Mouse (Mus musculus) liver, embryonic 11.5 days (tissue): Measurements from ENCODE around the gene Fars2. TPM values are rescaled to one million over a fixed set of nuclear protein-coding genes. Genes with fewer than 3 reads are reported as not detected.

Experiments
- ATAC-seq: fragments of 200-750 bp; cut with Nextera tagmentation; replicated peaks from 2 replicates; pipeline ENCODE4 v1.8.0; 2017; ENCODE audit warnings: moderate number of reproducible peaks, mild to moderate bottlenecking, moderate TSS enrichment, moderate library complexity; ENCODE audit not compliant: low FRiP score
- DNase-seq: peaks from one replicate; pipeline ENCODE4 v3.0.0-alpha.2; 2017; ENCODE audit warnings: low spot score
- H3K27ac ChIP-seq: fragments of 300-500 bp; sonication (generic); 2 replicates; pipeline ENCODE4 v1.5.1; 2014; ENCODE audit warnings: mild to moderate bottlenecking, low read depth, low read length, control low read depth
- H3K27me3 ChIP-seq: fragments of 300-500 bp; sonication (generic); replicated peaks from 2 replicates; pipeline ENCODE4 v1.6.1; 2014; ENCODE audit warnings: low read length, mixed read lengths; ENCODE audit not compliant: control insufficient read depth, insufficient read depth
- H3K36me3 ChIP-seq: fragments of 300-500 bp; sonication (generic); 2 replicates; pipeline ENCODE4 v1.6.1; 2014; ENCODE audit warnings: mild to moderate bottlenecking, low read length, moderate library complexity, mixed read lengths; ENCODE audit not compliant: control insufficient read depth, insufficient read depth
- H3K4me1 ChIP-seq: fragments of 300-500 bp; sonication (generic); replicated peaks from 2 replicates; pipeline ENCODE4 v1.6.1; 2014; ENCODE audit warnings: low read length, mixed read lengths; ENCODE audit not compliant: control insufficient read depth, insufficient read depth
- H3K4me2 ChIP-seq: fragments of 300-500 bp; sonication (generic); 2 replicates; pipeline ENCODE4 v1.6.1; 2014; ENCODE audit warnings: mild to moderate bottlenecking, control low read depth, moderate library complexity
- H3K4me3 ChIP-seq: fragments of 300-500 bp; sonication (generic); 2 replicates; pipeline ENCODE4 v1.5.1; 2014; ENCODE audit warnings: low read depth, low read length, control low read depth
- H3K9ac ChIP-seq: fragments of 300-500 bp; sonication (generic); 2 replicates; pipeline ENCODE4 v1.6.1; 2014; ENCODE audit warnings: low read depth, low read length, control low read depth
- H3K9me3 ChIP-seq: fragments of 300-500 bp; sonication (generic); 2 replicates; pipeline ENCODE4 v1.6.1; 2016; ENCODE audit warnings: low read length, inconsistent platforms, mixed read lengths; ENCODE audit not compliant: control insufficient read depth
- WGBS: fragments of 180-500 bp; shearing (Covaris S2); extraction: QIAGEN DNeasy Blood & Tissue Kit; methylation state at CpG from one replicate; pipeline ENCODE4 v1.1.7; 2014; 5-methylcytosine and 5-hydroxymethylcytosine counted together
- polyA plus RNA-seq: library from polyadenylated mRNA; unstranded; fragments of >200 nt; fragmentation: Nextera tagmentation; extraction: Ambion mirVana; gene quantifications from 2 replicates; pipeline ENCODE4 v1.2.1, GENCODE M21; 2014

The Fars2 gene
- polyA plus RNA-seq, 1 experiment from 2014 or later, result 27.7 TPM

DNA sequence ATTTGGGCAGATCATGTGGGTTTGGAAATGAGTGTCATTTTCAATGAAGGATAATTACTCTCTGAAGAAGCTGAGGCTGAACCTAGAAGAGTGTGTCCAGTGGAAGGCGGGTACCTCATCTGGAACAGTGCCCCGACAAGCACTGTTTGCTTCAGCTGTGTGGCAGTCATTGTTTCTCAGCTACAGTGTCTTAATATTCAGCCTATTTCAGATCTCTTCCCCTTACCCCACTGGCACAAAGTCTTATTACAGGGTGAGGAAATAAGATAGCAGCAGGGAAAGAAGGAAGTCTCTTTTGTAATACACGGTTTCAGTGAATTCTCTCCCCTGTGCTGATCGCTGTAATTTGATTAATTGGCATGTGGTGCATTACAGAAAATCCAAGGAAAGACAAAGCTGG lies 101.1 kb downstream of the Fars2 start:
- 70% methylated on average over 4 of the region's 4 CpGs for WGBS
- no peak overlapping the region for H3K27ac ChIP-seq
- no peaks in the 10 kb centered on the region for H3K36me3 ChIP-seq
- no peak for ATAC-seq
- no peaks in the 10 kb centered on the region for H3K9me3 ChIP-seq
- no peaks in the 10 kb centered on the region for H3K27me3 ChIP-seq
- DNase-seq, result no peak
- no peak overlapping the region for H3K4me2 ChIP-seq
- no peaks in the 10 kb centered on the region for H3K4me1 ChIP-seq
- no peak overlapping the region for H3K4me3 ChIP-seq
- no peak overlapping the region for H3K9ac ChIP-seq

DNA sequence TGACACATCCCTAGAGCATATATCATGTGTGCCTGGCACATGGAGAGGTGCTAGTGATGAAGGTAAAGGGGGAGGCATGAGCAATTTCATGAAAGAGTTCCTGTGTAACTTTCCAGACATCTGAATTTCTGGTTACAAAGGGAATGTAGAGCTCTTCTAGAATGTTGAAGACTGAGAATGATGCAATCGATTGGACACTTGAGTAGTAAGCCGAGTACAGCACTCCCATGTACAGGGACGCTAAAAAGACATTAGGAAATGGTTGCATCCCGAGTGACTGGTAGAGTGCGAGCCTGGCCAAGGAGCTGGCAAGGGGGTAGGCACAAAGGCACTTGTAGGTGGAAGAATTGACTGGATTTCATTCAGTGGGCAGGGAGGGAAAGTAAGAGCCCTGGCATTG lies 102.3 kb downstream of the Fars2 start:
- no peaks in the 10 kb centered on the region for H3K4me1 ChIP-seq
- no peaks in the 10 kb centered on the region for H3K27me3 ChIP-seq
- H3K27ac ChIP-seq, result no peak overlapping the region
- DNase-seq (no peak), ATAC-seq (no peak)
- H3K36me3 ChIP-seq, result no peaks in the 10 kb centered on the region
- 90% methylated on average over 5 of the region's 5 CpGs for WGBS
- H3K4me2 ChIP-seq, result no peak overlapping the region
- no peak overlapping the region for H3K4me3 ChIP-seq
- no peaks in the 10 kb centered on the region for H3K9me3 ChIP-seq
- H3K9ac ChIP-seq, result no peak overlapping the region

DNA sequence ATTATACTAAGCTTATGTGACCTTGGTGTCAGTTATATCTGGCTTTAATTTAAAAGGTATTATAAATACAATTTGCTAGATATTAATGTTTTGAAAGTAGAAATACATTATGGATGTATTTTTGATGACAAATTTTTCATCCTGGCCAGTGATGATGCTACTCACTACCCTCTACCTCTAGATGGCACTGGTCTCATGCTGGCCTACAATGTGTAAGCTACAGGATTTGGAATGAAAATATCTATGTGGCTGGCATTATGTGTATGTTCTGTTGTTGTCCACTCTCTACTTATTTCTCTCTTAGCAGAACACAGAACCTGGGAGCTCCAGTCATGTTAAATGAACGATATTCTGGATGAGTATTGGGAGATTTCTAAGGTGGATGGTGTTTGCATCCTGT lies 104.7 kb downstream of the Fars2 start:
- Histone ChIP-seq H3K27me3 (no peaks in the 10 kb centered on the region), H3K36me3 (no peaks in the 10 kb centered on the region), H3K4me1 (peaks cover 3% of the 10 kb centered on the region; the same call in 1 of the 2 replicates), H3K4me3 (no peak overlapping the region), H3K9ac (no peak overlapping the region), H3K4me2 (no peak overlapping the region), H3K27ac (no peak overlapping the region), H3K9me3 (no peaks in the 10 kb centered on the region)
- ATAC-seq (no peak), DNase-seq (no peak)
- WGBS, result 83% methylated on average over 1 of the region's 1 CpGs

DNA sequence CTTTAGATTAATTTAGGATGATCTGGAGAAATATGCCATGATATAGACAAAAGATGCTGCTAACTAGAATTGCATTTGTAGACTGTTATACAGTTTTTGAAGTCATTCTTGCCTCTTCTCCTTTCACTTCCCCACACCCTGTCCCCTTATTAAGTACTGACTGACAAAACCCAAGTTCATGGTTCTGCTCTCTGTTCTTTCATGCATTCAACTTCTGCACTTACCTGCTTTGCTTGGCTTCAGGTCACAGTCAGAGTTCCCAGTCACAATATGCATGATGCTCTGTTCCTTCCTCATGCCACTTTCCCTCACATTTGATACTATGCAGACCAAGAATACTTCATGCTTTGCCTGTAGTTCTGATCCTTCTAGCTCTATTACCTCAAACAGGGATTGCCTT lies 105.5 kb downstream of the Fars2 start:
- H3K9ac ChIP-seq, result no peak overlapping the region
- no peak overlapping the region for H3K4me2 ChIP-seq
- H3K27me3 ChIP-seq, result no peaks in the 10 kb centered on the region
- H3K4me1 ChIP-seq, result peaks cover 3% of the 10 kb centered on the region; the same call in 1 of the 2 replicates
- H3K36me3 ChIP-seq, result no peaks in the 10 kb centered on the region
- no peak overlapping the region for H3K4me3 ChIP-seq
- DNase-seq (no peak), ATAC-seq (no peak)
- H3K27ac ChIP-seq, result no peak overlapping the region
- H3K9me3 ChIP-seq, result no peaks in the 10 kb centered on the region

DNA sequence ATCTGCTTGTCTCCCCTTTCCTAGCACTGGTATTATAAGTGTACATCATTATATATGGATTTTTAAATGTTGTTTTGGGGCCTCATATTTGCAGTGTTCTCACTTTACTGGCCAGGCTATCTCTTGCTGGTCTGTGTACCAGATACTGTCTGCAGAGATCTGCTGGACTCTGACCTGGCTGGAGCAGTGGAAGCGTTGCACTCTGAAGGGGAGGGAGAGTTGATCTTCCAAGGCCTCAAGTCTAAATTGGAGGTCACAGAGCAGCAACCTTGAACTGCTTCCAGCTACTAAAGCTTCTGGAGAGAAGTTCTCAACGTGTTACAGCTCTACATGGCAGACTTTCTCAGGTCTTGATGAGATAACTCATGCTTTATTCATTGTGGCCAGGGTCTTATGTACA lies 107.2 kb downstream of the Fars2 start:
- Histone ChIP-seq H3K27me3 (no peaks in the 10 kb centered on the region), H3K9ac (no peak overlapping the region), H3K36me3 (no peaks in the 10 kb centered on the region), H3K4me2 (no peak overlapping the region), H3K4me3 (no peak overlapping the region), H3K27ac (no peak overlapping the region), H3K9me3 (no peaks in the 10 kb centered on the region), H3K4me1 (peaks cover 3% of the 10 kb centered on the region; the same call in 1 of the 2 replicates)
- WGBS, result 56% methylated on average over 2 of the region's 2 CpGs
- ATAC-seq (no peak), DNase-seq (no peak)

DNA sequence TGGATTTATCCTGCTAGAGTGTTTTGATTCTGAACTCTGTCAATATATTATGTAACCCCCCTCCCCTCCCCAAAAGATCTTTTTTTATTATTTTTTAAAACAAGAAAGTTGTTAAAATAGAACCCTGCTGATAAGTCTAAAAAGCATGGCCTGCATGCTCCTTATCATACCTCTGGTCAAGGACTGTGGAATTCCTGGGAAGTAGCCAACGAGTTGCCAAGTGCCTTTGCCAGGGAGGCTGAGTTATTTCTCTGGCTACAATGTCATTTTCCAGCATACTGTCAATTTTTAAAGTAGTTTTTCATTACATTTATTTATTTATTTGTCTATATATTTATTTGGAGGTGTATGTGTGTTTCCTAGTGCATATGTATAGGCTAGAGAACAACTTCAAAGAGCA lies 125.0 kb downstream of the Fars2 start:
- Histone ChIP-seq H3K4me1 (no peaks in the 10 kb centered on the region), H3K4me3 (no peak overlapping the region), H3K36me3 (no peaks in the 10 kb centered on the region), H3K27me3 (no peaks in the 10 kb centered on the region), H3K4me2 (no peak overlapping the region), H3K27ac (no peak overlapping the region), H3K9ac (no peak overlapping the region), H3K9me3 (no peaks in the 10 kb centered on the region)
- no peak for DNase-seq
- 56% methylated on average over 1 of the region's 1 CpGs for WGBS
- no peak for ATAC-seq

DNA sequence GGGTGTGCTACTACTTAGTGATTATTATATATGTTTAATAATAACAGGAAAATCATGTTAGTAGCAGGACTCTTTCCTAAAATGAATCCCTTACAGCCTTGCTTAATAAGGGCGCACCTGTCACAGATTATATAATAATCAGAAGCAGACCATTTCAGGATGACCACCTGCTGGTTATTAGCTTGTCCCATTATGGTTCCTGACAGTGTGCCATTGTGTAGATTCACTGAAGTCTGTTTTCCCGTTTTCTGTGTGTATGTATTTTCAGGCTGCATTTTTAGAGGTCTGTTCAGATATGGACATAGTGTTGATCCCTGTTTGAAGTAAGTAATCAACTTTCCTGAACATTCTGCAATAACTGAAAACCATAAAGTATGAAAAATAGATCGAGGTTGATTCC lies 136.7 kb downstream of the Fars2 start:
- Histone ChIP-seq H3K9ac (no peak overlapping the region), H3K9me3 (no peaks in the 10 kb centered on the region), H3K4me2 (no peak overlapping the region), H3K4me1 (no peaks in the 10 kb centered on the region), H3K36me3 (no peaks in the 10 kb centered on the region), H3K27ac (no peak overlapping the region), H3K4me3 (no peak overlapping the region), H3K27me3 (no peaks in the 10 kb centered on the region)
- WGBS, result 68% methylated on average over 3 of the region's 3 CpGs
- ATAC-seq (no peak), DNase-seq (no peak)

DNA sequence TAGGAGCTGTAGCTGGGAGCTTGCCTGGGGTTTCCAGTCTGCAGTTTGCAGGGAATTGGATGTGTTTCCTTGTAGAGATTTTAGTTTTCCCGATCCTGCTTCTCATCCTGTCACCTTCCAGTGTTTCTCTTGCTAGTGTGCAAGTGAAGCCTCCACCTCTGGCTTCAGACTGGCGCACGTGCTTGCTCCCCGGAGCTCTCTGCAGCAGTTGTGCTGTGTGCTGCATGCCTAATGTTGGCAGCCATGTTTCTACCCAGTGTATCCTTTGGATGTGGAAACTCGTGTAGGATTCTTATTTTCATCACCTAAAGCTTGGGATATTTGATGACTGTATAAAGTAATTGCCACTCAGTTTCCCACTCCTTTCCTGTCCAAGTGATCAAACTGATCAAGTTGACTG lies 140.0 kb downstream of the Fars2 start:
- Histone ChIP-seq H3K27ac (no peak overlapping the region), H3K27me3 (no peaks in the 10 kb centered on the region), H3K4me2 (no peak overlapping the region), H3K4me3 (no peak overlapping the region), H3K9me3 (no peaks in the 10 kb centered on the region), H3K36me3 (no peaks in the 10 kb centered on the region), H3K4me1 (no peaks in the 10 kb centered on the region), H3K9ac (no peak overlapping the region)
- 82% methylated on average over 5 of the region's 5 CpGs for WGBS
- ATAC-seq, result no peak
- DNase-seq, result no peak

DNA sequence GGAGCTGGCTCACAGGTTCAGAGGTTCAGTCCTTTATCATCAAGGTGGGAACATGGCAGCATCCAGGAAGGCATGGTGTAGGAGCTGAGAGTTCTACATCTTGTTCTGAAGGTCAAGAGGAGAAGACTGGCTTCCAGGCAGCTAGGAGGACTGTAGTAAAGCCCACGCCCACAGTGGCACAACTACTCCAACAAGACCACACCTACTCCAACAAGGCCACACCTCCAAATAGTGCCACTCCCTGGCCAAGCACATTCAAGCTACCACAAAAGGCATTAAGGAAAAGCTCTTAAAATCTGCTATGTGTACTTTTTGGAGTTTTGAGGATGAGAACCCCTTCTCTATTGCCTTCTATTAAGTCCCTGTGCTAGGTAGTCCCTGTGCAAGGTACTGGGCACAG lies 142.5 kb downstream of the Fars2 start:
- no peak for DNase-seq
- no peak overlapping the region for H3K9ac ChIP-seq
- no peak for ATAC-seq
- H3K4me2 ChIP-seq, result no peak overlapping the region
- no peaks in the 10 kb centered on the region for H3K9me3 ChIP-seq
- no peak overlapping the region for H3K4me3 ChIP-seq
- no peaks in the 10 kb centered on the region for H3K4me1 ChIP-seq
- 94% methylated on average over 1 of the region's 1 CpGs for WGBS
- no peaks in the 10 kb centered on the region for H3K27me3 ChIP-seq
- H3K27ac ChIP-seq, result no peak overlapping the region
- no peaks in the 10 kb centered on the region for H3K36me3 ChIP-seq
